8 mouse cellular contexts compared by ENCODE assay signal in genomic region chr11:86586868-86587792, GRCm38 (mm10). TPM values are rescaled to one million over a fixed set of nuclear protein-coding genes. Genes with fewer than 3 reads are reported as not detected.
DNase-seq lines count a peak whose midpoint lies in the region; ATAC-seq and TF ChIP-seq lines count a peak whose summit lies in the region.

No protein-coding gene starts in this region.

- peak overlapping the region; percentile 73 for H3K4me2 ChIP-seq in heart, embryonic 13.5 days
- peak overlapping the region; percentile 50 for H3K4me2 ChIP-seq in kidney, postnatal 0 days (ENCODE audit: low read length)
- H3K4me2 ChIP-seq in stomach, embryonic 16.5 days (ENCODE audit: low read depth, low read length) = peak overlapping the region; percentile 64

- peak overlapping the region; percentile 97 for H3K27ac ChIP-seq in heart, embryonic 13.5 days (replicated peaks)
- peak overlapping the region; percentile 75 for H3K27ac ChIP-seq in kidney, postnatal 0 days
- H3K27ac ChIP-seq in macrophage = peak overlapping the region; percentile 99
- H3K27ac ChIP-seq in stomach, embryonic 16.5 days (ENCODE audit: low read length) = peak overlapping the region; percentile 100

- TF ChIP-seq CTCF in kidney, postnatal 0 days (IDR thresholded peaks at IDR 0.05; ENCODE audit: low read depth) = no peak

- peaks cover 8% of the 10 kb centered on the region; the same call in 1 of the 2 replicates for H3K36me3 ChIP-seq in heart, embryonic 13.5 days
- H3K36me3 ChIP-seq in kidney, postnatal 0 days (ENCODE audit: insufficient read depth, low read length) = no peaks in the 10 kb centered on the region
- H3K36me3 ChIP-seq in macrophage (ENCODE audit: inconsistent target) = no peaks in the 10 kb centered on the region
- no peaks in the 10 kb centered on the region for H3K36me3 ChIP-seq in stomach, embryonic 16.5 days (ENCODE audit: control insufficient read depth, insufficient read depth, low read length)

- peak overlapping the region; percentile 97 for H3K9ac ChIP-seq in heart, embryonic 13.5 days
- peak overlapping the region; percentile 62 for H3K9ac ChIP-seq in kidney, postnatal 0 days (ENCODE audit: low read depth, low read length)
- H3K9ac ChIP-seq in stomach, embryonic 16.5 days (ENCODE audit: low read length) = peak overlapping the region; percentile 95

- 4% methylated on average over 15 of the region's 15 CpGs for WGBS in heart, embryonic 13.5 days
- WGBS in kidney, postnatal 0 days = 4% methylated on average over 15 of the region's 15 CpGs
- WGBS in macrophage (ENCODE audit: missing documents) = 3% methylated on average over 14 of the region's 15 CpGs
- WGBS in stomach, embryonic 16.5 days = 2% methylated on average over 15 of the region's 15 CpGs

- H3K27me3 ChIP-seq in heart, embryonic 13.5 days (replicated peaks) = no peaks in the 10 kb centered on the region
- no peaks in the 10 kb centered on the region for H3K27me3 ChIP-seq in kidney, postnatal 0 days (ENCODE audit: insufficient read depth, low read length)
- H3K27me3 ChIP-seq in stomach, embryonic 16.5 days (ENCODE audit: control insufficient read depth, insufficient read depth, low read length) = no peaks in the 10 kb centered on the region

- H3K4me3 ChIP-seq in heart, embryonic 13.5 days = peak overlapping the region; percentile 78
- peak overlapping the region; percentile 36 for H3K4me3 ChIP-seq in kidney, postnatal 0 days (replicated peaks; ENCODE audit: low read depth, low read length)
- peak overlapping the region; percentile 97 for H3K4me3 ChIP-seq in macrophage (ENCODE audit: inconsistent target)
- peak overlapping the region; percentile 75 for H3K4me3 ChIP-seq in stomach, embryonic 16.5 days (replicated peaks; ENCODE audit: low read length)

- H3K79me2 ChIP-seq in macrophage (ENCODE audit: inconsistent target) = peaks cover 53% of the 10 kb centered on the region

- no peaks in the 10 kb centered on the region for H3K9me3 ChIP-seq in heart, embryonic 13.5 days
- no peaks in the 10 kb centered on the region for H3K9me3 ChIP-seq in kidney, postnatal 0 days (replicated peaks; ENCODE audit: low read length)
- no peaks in the 10 kb centered on the region for H3K9me3 ChIP-seq in stomach, embryonic 16.5 days (replicated peaks; ENCODE audit: control insufficient read depth, low read length)

- DNase-seq in ovary, adult 18-20 months (ENCODE audit: low spot score) = peak; percentile 68
- DNase-seq in ovary, postnatal 36 days (ENCODE audit: low spot score) = no peak
- peak; percentile 79 for DNase-seq in embryo, embryonic 10.5 days (ENCODE audit: low spot score)
- peak; percentile 91 for DNase-seq in kidney, postnatal 0 days (ENCODE audit: low spot score)
- DNase-seq in layer of hippocampus, adult 9-10 months (ENCODE audit: low spot score) = no peak

- H3K4me1 ChIP-seq in heart, embryonic 13.5 days = peaks cover 46% of the 10 kb centered on the region
- H3K4me1 ChIP-seq in kidney, postnatal 0 days (replicated peaks; ENCODE audit: insufficient read depth, low read length) = no peaks in the 10 kb centered on the region
- H3K4me1 ChIP-seq in stomach, embryonic 16.5 days (ENCODE audit: control insufficient read depth, insufficient read depth, low read length) = peaks cover 14% of the 10 kb centered on the region

- ATAC-seq in heart, embryonic 13.5 days (ENCODE audit: extremely low read depth, insufficient number of reproducible peaks, low FRiP score, low TSS enrichment) = peak; percentile 75; the same call in 1 of the 2 replicates
- peak; percentile 91 for ATAC-seq in kidney, postnatal 0 days (replicated peaks; ENCODE audit: low FRiP score, low read depth)
- ATAC-seq in stomach, embryonic 16.5 days (ENCODE audit: insufficient read depth, low FRiP score) = peak; percentile 93

RNA-seq across cellular contexts. Expression of gene Tubd1, which starts 42.3 kb away (rescaled TPM):
- polyA plus RNA-seq in heart, embryonic 13.5 days (2015; fragmentation: Nextera tagmentation; extraction: Ambion mirVana) = 11.5 and 11.9 TPM in 2 replicates
- 8.4 and 8.5 TPM in 2 replicates for polyA plus RNA-seq in kidney, postnatal 0 days (2015; fragmentation: Nextera tagmentation; extraction: Ambion mirVana)
- 10 to 100 TPM in 4 of 26 experiments, 1 to 10 TPM in 21, under 1 TPM in 1; 0.94 to 14.1 (median 6.1) TPM for total RNA-seq in macrophage (2018; cell fraction: chromatin; rRNA removed)
- 1 to 10 TPM; 1.9 to 6.5 (median 5.2) TPM for total RNA-seq in macrophage (2018; cell fraction: cytosol; rRNA removed)
- 10 to 100 TPM in 3 of 26 experiments, 1 to 10 TPM in 22, under 1 TPM in 1; 0.81 to 13.4 (median 6.3) TPM for total RNA-seq in macrophage (2018; cell fraction: nucleus; rRNA removed)
- polyA plus RNA-seq in macrophage (2018) = 4.1 to 5.8 TPM (median 4.5 TPM) in 3 replicates
- 10.4 and 11.8 TPM in 2 replicates for polyA plus RNA-seq in stomach, embryonic 16.5 days (2015; fragmentation: Nextera tagmentation; extraction: Ambion mirVana)

RNA-seq across cellular contexts. Expression of gene Rps6kb1, which starts 42.5 kb away (rescaled TPM):
- polyA plus RNA-seq in heart, embryonic 13.5 days (2015; fragmentation: Nextera tagmentation; extraction: Ambion mirVana) = 39.6 and 41.2 TPM in 2 replicates
- 50.8 and 55.8 TPM in 2 replicates for polyA plus RNA-seq in kidney, postnatal 0 days (2015; fragmentation: Nextera tagmentation; extraction: Ambion mirVana)
- total RNA-seq in macrophage (2018; cell fraction: chromatin; rRNA removed) = 10 to 100 TPM; 43.2 to 98.0 (median 75.0) TPM
- 10 to 100 TPM; 10.8 to 18.2 (median 14.3) TPM for total RNA-seq in macrophage (2018; cell fraction: cytosol; rRNA removed)
- total RNA-seq in macrophage (2018; cell fraction: nucleus; rRNA removed) = 10 to 100 TPM; 24.2 to 94.2 (median 46.2) TPM
- 14.6 to 22.7 TPM (median 16.3 TPM) in 3 replicates for polyA plus RNA-seq in macrophage (2018)
- 58.4 and 60.0 TPM in 2 replicates for polyA plus RNA-seq in stomach, embryonic 16.5 days (2015; fragmentation: Nextera tagmentation; extraction: Ambion mirVana)

Comparison
In these comparisons a context has a peak if more than half of its experiments do, and no peak if none do; other contexts are left out.
1. DNase-seq: peak in ovary, adult 18-20 months (single experiment), embryo, embryonic 10.5 days (single experiment) and kidney, postnatal 0 days (single experiment); none in ovary, postnatal 36 days (single experiment) and layer of hippocampus, adult 9-10 months (single experiment).
2. H3K4me3 ChIP-seq: peak in every context shown above with its lines; median percentile 97 in macrophage; 78 in heart, embryonic 13.5 days; 75 in stomach, embryonic 16.5 days; 36 in kidney, postnatal 0 days.
3. Peak in every context shown above with its lines, with median percentiles within 50 percentile points of each other: ATAC-seq, H3K27ac ChIP-seq, H3K4me2 ChIP-seq and H3K9ac ChIP-seq.